9 mouse cellular contexts compared by ENCODE assay signal in genomic region chr10:80423562-80423961, GRCm38 (mm10). TPM values are rescaled to one million over a fixed set of nuclear protein-coding genes. Genes with fewer than 3 reads are reported as not detected.
DNase-seq lines count a peak whose midpoint lies in the region; ATAC-seq lines count a peak whose summit lies in the region.
"Had no signal": no experiment of that assay in that cellular context is flagged by ENCODE, and none has a peak within 500 bp of the region (broad histone marks: within the 10 kb centered on the region; RNA-seq: fewer than 3 reads in every experiment).

No protein-coding gene starts in this region.

- peak overlapping the region; percentile 34 for H3K9ac ChIP-seq in liver, embryonic 15.5 days
- H3K9ac ChIP-seq: lung, embryonic 15.5 days had no signal

- H3K27me3 ChIP-seq in heart, embryonic 10.5 days (ENCODE audit: insufficient read depth, poor library complexity, severe bottlenecking), result no peaks in the 10 kb centered on the region
- H3K27me3 ChIP-seq in liver, embryonic 15.5 days, result no peaks in the 10 kb centered on the region
- H3K27me3 ChIP-seq: lung, embryonic 15.5 days had no signal

- H3K9me3 ChIP-seq in heart, embryonic 10.5 days, result no peaks in the 10 kb centered on the region
- H3K9me3 ChIP-seq in liver, embryonic 15.5 days (replicated peaks), result 0 out of 2 replicates have a peak, but pooled peaks cover 8% of the 10 kb centered on the region
- H3K9me3 ChIP-seq: lung, embryonic 15.5 days had no signal

- peak overlapping the region; percentile 65; the same call in 1 of the 2 replicates for H3K27ac ChIP-seq in heart, embryonic 10.5 days
- peak overlapping the region; percentile 98 for H3K27ac ChIP-seq in liver, embryonic 15.5 days (replicated peaks)
- H3K27ac ChIP-seq: lung, embryonic 15.5 days had no signal

- intact Hi-C loops in heart, postnatal 36 days (cut with DNase I), result no loop called here

- peaks cover 39% of the 10 kb centered on the region for H3K4me1 ChIP-seq in heart, embryonic 10.5 days
- peaks cover 70% of the 10 kb centered on the region for H3K4me1 ChIP-seq in liver, embryonic 15.5 days (replicated peaks)

- peak; percentile 65 for ATAC-seq in liver, embryonic 15.5 days (ENCODE audit: insufficient read depth)
- ATAC-seq in inflammation-experienced regulatory T-cells, adult 6 months, result no peak

- H3K4me3 ChIP-seq in heart, embryonic 10.5 days, result no peak overlapping the region; the same call in 1 of the 2 replicates
- H3K4me3 ChIP-seq in liver, embryonic 15.5 days (replicated peaks), result peak overlapping the region; percentile 7; the same call in 1 of the 2 replicates
- H3K4me3 ChIP-seq: lung, embryonic 15.5 days had no signal

- WGBS in heart, embryonic 10.5 days, result 53% methylated on average over 4 of the region's 4 CpGs
- 15% methylated on average over 4 of the region's 4 CpGs for WGBS in liver, embryonic 15.5 days (ENCODE audit: insufficient replicate concordance)

- peak; percentile 85 for DNase-seq in heart, embryonic 10.5 days (ENCODE audit: low spot score)
- no peak for DNase-seq in heart, adult 11 months
- DNase-seq in thymus, postnatal 25 days, result peak; percentile 39
- DNase-seq in thymus, postnatal 0 days (ENCODE audit: low spot score), result no peak
- DNase-seq in urinary bladder, postnatal 10 days (ENCODE audit: low spot score), result no peak
- DNase-seq in heart, postnatal 36 days, result no peak

- H3K4me2 ChIP-seq in liver, embryonic 15.5 days, result peak overlapping the region; percentile 82
- H3K4me2 ChIP-seq: lung, embryonic 15.5 days had no signal

- H3K36me3 ChIP-seq in heart, embryonic 10.5 days, result peaks cover 99% of the 10 kb centered on the region
- peaks cover 88% of the 10 kb centered on the region for H3K36me3 ChIP-seq in liver, embryonic 15.5 days (replicated peaks)

RNA-seq across cellular contexts. Expression of gene Tcf3, which starts 9.9 kb away (rescaled TPM):
- 80.6 and 140 TPM in 2 replicates for polyA plus RNA-seq in heart, embryonic 10.5 days (2016; fragmentation: Nextera tagmentation; extraction: Ambion mirVana)
- 89.7 and 96.8 TPM in 2 replicates for polyA plus RNA-seq in thymus, postnatal 0 days (2015; fragmentation: Nextera tagmentation; extraction: Ambion mirVana)
- polyA plus RNA-seq in liver, embryonic 15.5 days (2015; fragmentation: Nextera tagmentation; extraction: Ambion mirVana), result 52.8 and 59.5 TPM in 2 replicates
- 1 to 10 TPM; 6.7 to 8.2 (median 7.9) TPM for polyA plus RNA-seq in inflammation-experienced regulatory T-cells, adult 6 months (2017; shearing (Covaris generic))
- 10 to 100 TPM; 17.9 to 20.9 TPM for total RNA-seq in heart, postnatal 36 days (2021)

RNA-seq across cellular contexts. Expression of gene Uqcr11, which starts 16.9 kb away (rescaled TPM):
- polyA plus RNA-seq in heart, embryonic 10.5 days (2016; fragmentation: Nextera tagmentation; extraction: Ambion mirVana), result 973 and 1,195 TPM in 2 replicates
- polyA plus RNA-seq in thymus, postnatal 0 days (2015; fragmentation: Nextera tagmentation; extraction: Ambion mirVana), result 635 and 689 TPM in 2 replicates
- 526 and 581 TPM in 2 replicates for polyA plus RNA-seq in liver, embryonic 15.5 days (2015; fragmentation: Nextera tagmentation; extraction: Ambion mirVana)
- polyA plus RNA-seq in inflammation-experienced regulatory T-cells, adult 6 months (2017; shearing (Covaris generic)), result 100 to 1,000 TPM; 289 to 335 (median 330) TPM
- total RNA-seq in heart, postnatal 36 days (2021), result 1,000 to 10,000 TPM; 1,920 to 2,020 TPM

RNA-seq across cellular contexts. Expression of gene Mbd3, which starts 24.2 kb away (rescaled TPM):
- polyA plus RNA-seq in heart, embryonic 10.5 days (2016; fragmentation: Nextera tagmentation; extraction: Ambion mirVana), result 237 and 315 TPM in 2 replicates
- polyA plus RNA-seq in thymus, postnatal 0 days (2015; fragmentation: Nextera tagmentation; extraction: Ambion mirVana), result 151 and 166 TPM in 2 replicates
- 63.2 and 74.5 TPM in 2 replicates for polyA plus RNA-seq in liver, embryonic 15.5 days (2015; fragmentation: Nextera tagmentation; extraction: Ambion mirVana)
- 10 to 100 TPM; 19.2 to 30.4 (median 25.9) TPM for polyA plus RNA-seq in inflammation-experienced regulatory T-cells, adult 6 months (2017; shearing (Covaris generic))
- 10 to 100 TPM; 82.1 to 82.2 TPM for total RNA-seq in heart, postnatal 36 days (2021)

RNA-seq across cellular contexts. Expression of gene Mex3d, which starts 36.1 kb away (rescaled TPM):
- 2.1 and 5.0 TPM in 2 replicates for polyA plus RNA-seq in heart, embryonic 10.5 days (2016; fragmentation: Nextera tagmentation; extraction: Ambion mirVana)
- polyA plus RNA-seq in thymus, postnatal 0 days (2015; fragmentation: Nextera tagmentation; extraction: Ambion mirVana), result 3.2 and 4.7 TPM in 2 replicates
- polyA plus RNA-seq in liver, embryonic 15.5 days (2015; fragmentation: Nextera tagmentation; extraction: Ambion mirVana), result 0.78 and 0.92 TPM in 2 replicates
- 1 to 10 TPM in 1 of 3 experiments, under 1 TPM in 2; 0.79 to 1.3 (median 0.79) TPM for polyA plus RNA-seq in inflammation-experienced regulatory T-cells, adult 6 months (2017; shearing (Covaris generic))
- 1 to 10 TPM; 8.1 to 8.6 TPM for total RNA-seq in heart, postnatal 36 days (2021)

Comparison
In these comparisons a context has a peak if more than half of its experiments do, and no peak if none do; other contexts are left out.
1. DNase-seq: peak in heart, embryonic 10.5 days (single experiment) and thymus, postnatal 25 days (single experiment); none in heart, adult 11 months (single experiment), thymus, postnatal 0 days (single experiment), urinary bladder, postnatal 10 days (single experiment) and heart, postnatal 36 days (0 of 2).